Mouse (Mus musculus) midbrain, embryonic 12.5 days (tissue): ENCODE measurements around the gene Tubb3. TPM values are rescaled to one million over a fixed set of nuclear protein-coding genes. Genes with fewer than 3 reads are reported as not detected.
"Not testable (repeated sequence)": the region's sequence is repeated elsewhere in the genome, so short reads cannot be mapped to it uniquely, and the experiment has no call there.

Experiments
- ATAC-seq: fragments of 200-750 bp; cut with Nextera tagmentation; 2 replicates; pipeline ENCODE4 v1.8.0; 2017; ENCODE audit warnings: low read depth, moderate TSS enrichment, moderate library complexity; ENCODE audit not compliant: low FRiP score
- H3K27ac ChIP-seq: fragments of 300-500 bp; sonication (generic); replicated peaks from 2 replicates; pipeline ENCODE4 v1.5.1; 2016; ENCODE audit warnings: mild to moderate bottlenecking
- H3K27me3 ChIP-seq: fragments of 300-500 bp; sonication (generic); 2 replicates; pipeline ENCODE4 v1.6.1; 2016; ENCODE audit warnings: mild to moderate bottlenecking
- H3K36me3 ChIP-seq: fragments of 300-500 bp; sonication (generic); 2 replicates; pipeline ENCODE4 v1.6.1; 2016
- H3K4me1 ChIP-seq: fragments of 300-500 bp; sonication (generic); 2 replicates; pipeline ENCODE4 v1.6.1; 2016
- H3K4me2 ChIP-seq: fragments of 300-500 bp; sonication (generic); replicated peaks from 2 replicates; pipeline ENCODE4 v1.6.1; 2016; ENCODE audit warnings: mild to moderate bottlenecking, moderate library complexity
- H3K4me3 ChIP-seq: fragments of 300-500 bp; sonication (generic); 2 replicates; pipeline ENCODE4 v1.5.1; 2016; ENCODE audit warnings: mild to moderate bottlenecking
- H3K9ac ChIP-seq: fragments of 300-500 bp; sonication (generic); replicated peaks from 2 replicates; pipeline ENCODE4 v1.6.1; 2016; ENCODE audit warnings: mild to moderate bottlenecking, moderate library complexity
- H3K9me3 ChIP-seq: fragments of 300-500 bp; sonication (generic); 2 replicates; pipeline ENCODE4 v1.6.1; 2016; ENCODE audit warnings: mild to moderate bottlenecking
- WGBS: fragments of 180-500 bp; shearing (Covaris S2); methylation state at CpG from one replicate; pipeline ENCODE4 v1.1.7; 2016; 5-methylcytosine and 5-hydroxymethylcytosine counted together
- polyA plus RNA-seq: library from polyadenylated mRNA; unstranded; fragments of >200 nt; fragmentation: Nextera tagmentation; extraction: Ambion mirVana; gene quantifications from 2 replicates; pipeline ENCODE4 v1.2.1, GENCODE M21; 2016

Gene Tubb3
- polyA plus RNA-seq, 1 experiment from 2014 or later: 1,098 TPM

DNA sequence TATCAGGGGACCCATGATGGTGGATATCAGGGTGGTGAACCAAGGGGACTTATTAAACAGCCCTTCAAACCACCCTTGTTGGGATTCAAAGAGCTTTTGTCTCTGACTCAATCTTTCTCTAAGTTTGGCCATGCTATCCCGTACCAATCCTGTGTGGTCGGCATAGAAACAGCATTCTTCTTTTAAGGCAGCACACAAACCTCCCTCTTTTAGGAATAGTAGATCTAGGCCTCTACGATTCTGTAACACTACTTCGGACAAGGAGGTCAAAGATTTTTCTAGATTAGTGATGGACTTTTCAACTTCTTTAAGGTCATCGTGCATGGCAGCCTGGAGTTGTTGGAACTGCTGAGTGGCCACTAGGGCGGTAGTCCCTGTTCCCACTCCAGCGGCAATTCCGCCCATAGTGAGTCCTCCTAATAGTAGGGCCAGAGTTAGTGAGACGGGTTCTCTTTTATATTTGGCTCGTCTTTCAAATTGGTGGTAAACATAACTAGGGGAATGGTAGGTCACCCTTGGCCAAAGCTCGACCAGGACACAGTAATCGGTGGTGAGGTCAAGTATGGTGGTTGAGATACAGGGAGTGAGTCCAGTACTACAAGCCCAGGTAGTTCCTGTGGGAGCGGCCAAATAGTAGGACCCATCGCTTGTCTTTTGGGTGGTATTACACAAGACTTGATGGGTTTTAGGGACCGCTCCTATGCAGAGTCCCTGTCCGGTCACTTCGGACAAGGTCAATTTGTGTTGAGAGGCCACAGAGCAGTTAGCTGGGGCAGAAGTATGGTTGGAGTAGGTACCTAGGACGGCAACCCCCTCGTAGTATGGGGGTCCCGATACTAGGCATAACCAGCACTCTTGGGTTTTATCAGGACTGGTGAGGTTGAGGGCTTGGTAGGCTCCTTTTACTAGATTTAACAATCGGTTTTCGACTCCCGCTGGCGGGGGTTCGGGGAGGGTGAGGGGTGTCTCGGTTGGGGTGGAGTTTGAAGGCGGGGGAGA lies 15.6 kb downstream of the Tubb3 start:
- WGBS: 96% methylated on average over 27 of the region's 27 CpGs
- peaks cover 45% of the 10 kb centered on the region for H3K9me3 ChIP-seq
- peaks cover 6% of the 10 kb centered on the region; the same call in 1 of the 2 replicates for H3K4me1 ChIP-seq
- H3K4me3 ChIP-seq: no peak overlapping the region
- no peak overlapping the region for H3K27ac ChIP-seq
- H3K36me3 ChIP-seq: peaks cover 12% of the 10 kb centered on the region; the same call in 1 of the 2 replicates
- no peak overlapping the region for H3K9ac ChIP-seq
- no peak for ATAC-seq
- H3K4me2 ChIP-seq: no peak overlapping the region
- H3K27me3 ChIP-seq: no peaks in the 10 kb centered on the region

DNA sequence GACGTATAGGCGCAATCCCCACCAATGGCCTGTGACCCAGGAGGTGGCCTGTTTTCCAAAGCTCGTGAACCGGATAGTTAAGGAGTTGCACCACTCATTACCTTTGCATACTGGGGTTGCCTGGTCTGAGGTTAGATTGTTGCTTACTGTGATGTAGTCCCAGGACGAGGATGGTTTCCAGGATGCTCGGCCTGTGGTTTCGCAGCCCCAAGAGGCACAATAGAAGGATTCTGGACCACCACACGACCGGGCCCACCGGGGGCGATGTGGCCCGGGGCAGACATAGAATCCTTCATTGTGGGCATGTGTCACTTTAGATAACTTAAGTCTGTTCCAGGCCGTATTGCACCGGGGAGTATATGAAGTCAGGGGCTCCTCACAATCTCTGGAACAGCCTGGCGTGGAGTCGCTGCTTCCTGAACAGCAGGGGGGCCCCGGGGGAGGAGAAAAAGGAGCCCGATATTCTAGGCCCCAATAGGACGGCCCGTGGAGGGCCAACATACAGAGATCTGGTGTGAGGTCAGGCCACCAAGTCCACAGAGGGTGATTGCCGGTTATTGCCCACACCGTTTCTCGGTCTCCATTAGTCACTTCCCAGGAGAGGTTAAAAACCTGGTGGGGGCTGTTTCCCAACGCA lies 16.5 kb downstream of the Tubb3 start:
- ATAC-seq: no peak
- no peak overlapping the region for H3K27ac ChIP-seq
- peaks cover 53% of the 10 kb centered on the region for H3K9me3 ChIP-seq
- no peaks in the 10 kb centered on the region for H3K4me1 ChIP-seq
- 92% methylated on average over 24 of the region's 24 CpGs for WGBS
- no peak overlapping the region for H3K9ac ChIP-seq
- no peak overlapping the region for H3K4me2 ChIP-seq
- no peak overlapping the region for H3K4me3 ChIP-seq
- H3K36me3 ChIP-seq: 0 out of 2 replicates have a peak, but pooled peaks cover 5% of the 10 kb centered on the region
- H3K27me3 ChIP-seq: no peaks in the 10 kb centered on the region

DNA sequence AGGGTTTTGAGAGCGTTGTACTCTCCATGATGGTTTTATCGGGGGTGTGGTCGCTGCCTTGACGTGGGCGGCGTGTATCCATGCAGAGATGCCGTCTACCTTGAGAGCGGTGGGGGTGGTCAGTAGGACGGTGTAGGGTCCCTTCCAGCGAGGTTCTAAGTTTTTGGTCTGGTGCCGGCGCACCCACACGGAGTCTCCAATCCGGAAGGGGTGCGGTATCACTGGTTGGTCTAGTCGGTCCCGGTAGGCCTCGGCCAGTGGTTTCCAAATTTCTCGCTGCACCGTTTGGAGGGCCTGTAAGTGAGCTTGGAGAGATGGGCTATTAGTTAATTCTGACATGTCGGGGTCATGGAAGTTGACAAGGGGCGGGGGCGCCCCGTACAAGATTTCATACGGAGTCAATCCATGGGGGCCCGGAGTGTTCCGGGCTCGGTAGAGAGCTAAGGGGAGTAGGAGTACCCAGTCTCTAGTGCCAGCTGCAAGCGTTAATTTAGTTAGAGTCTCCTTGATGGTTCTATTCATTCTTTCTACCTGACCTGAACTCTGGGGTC lies 17.2 kb downstream of the Tubb3 start:
- peaks cover 57% of the 10 kb centered on the region for H3K9me3 ChIP-seq
- ATAC-seq: no peak
- no peak overlapping the region for H3K9ac ChIP-seq
- H3K4me2 ChIP-seq: no peak overlapping the region
- no peak overlapping the region for H3K27ac ChIP-seq
- WGBS: 98% methylated on average over 29 of the region's 29 CpGs
- no peak overlapping the region for H3K4me3 ChIP-seq
- no peaks in the 10 kb centered on the region for H3K4me1 ChIP-seq
- H3K27me3 ChIP-seq: no peaks in the 10 kb centered on the region
- H3K36me3 ChIP-seq: 0 out of 2 replicates have a peak, but pooled peaks cover under 1% of the 10 kb centered on the region

DNA sequence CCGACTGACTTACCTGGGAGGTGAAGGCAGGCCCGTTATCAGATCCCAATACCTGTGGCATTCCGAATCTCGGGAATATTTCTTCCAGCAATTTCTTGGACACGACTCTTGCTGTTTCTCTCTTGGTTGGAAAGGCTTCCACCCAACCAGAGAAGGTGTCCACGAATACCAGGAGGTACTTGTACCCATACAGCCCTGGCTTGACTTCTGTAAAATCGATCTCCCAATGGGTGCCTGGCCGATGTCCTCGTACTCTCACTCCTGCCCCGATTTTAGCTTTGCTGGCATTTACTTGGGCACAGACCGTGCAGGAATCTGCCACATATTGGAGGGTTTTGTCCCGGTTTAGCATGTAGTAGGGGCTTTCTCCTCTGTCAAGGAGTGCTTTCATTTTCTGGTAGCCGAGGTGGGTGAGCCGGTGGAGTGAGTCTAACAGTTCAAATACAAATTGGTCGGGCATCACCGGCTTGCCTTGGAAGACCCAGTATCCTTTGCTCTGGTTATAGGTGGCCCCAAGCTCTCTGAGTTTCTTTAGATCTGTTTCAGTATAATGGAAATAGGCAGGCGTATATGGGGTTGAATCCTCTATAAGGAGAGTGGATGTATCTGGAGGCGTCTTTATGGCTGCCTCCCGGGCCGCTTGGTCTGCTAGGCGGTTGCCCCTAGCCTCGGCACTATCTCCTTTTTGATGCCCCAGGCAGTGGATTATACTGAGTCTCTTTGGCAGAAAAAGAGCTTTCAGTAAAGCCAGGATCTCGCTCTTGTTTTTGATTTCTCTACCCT lies 17.9 kb downstream of the Tubb3 start:
- Histone ChIP-seq H3K36me3 (no peaks in the 10 kb centered on the region), H3K4me1 (no peaks in the 10 kb centered on the region), H3K27me3 (no peaks in the 10 kb centered on the region), H3K4me3 (no peak overlapping the region), H3K9me3 (peaks cover 59% of the 10 kb centered on the region), H3K27ac (no peak overlapping the region), H3K4me2 (no peak overlapping the region), H3K9ac (no peak overlapping the region)
- ATAC-seq: no peak
- 93% methylated on average over 23 of the region's 23 CpGs for WGBS

DNA sequence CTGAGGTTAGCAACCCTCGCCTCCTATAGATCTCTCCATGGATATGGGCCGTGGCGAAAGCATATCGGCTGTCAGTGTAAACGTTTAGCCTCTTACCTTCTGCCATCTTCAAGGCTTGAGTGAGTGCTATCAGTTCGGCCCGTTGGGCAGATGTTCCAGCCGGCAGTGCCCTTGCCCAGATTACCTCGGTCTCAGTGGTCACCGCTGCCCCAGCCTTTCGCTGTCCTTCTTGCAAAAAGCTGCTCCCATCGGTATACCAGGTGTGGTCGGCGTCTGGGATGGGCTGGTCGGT lies 18.4 kb downstream of the Tubb3 start:
- not testable (repeated sequence) for H3K4me1 ChIP-seq, H3K4me3 ChIP-seq, ATAC-seq, H3K36me3 ChIP-seq, H3K27me3 ChIP-seq, H3K9ac ChIP-seq, H3K4me2 ChIP-seq, H3K27ac ChIP-seq
- peaks cover 59% of the 10 kb centered on the region for H3K9me3 ChIP-seq
- 97% methylated on average over 15 of the region's 15 CpGs for WGBS

DNA sequence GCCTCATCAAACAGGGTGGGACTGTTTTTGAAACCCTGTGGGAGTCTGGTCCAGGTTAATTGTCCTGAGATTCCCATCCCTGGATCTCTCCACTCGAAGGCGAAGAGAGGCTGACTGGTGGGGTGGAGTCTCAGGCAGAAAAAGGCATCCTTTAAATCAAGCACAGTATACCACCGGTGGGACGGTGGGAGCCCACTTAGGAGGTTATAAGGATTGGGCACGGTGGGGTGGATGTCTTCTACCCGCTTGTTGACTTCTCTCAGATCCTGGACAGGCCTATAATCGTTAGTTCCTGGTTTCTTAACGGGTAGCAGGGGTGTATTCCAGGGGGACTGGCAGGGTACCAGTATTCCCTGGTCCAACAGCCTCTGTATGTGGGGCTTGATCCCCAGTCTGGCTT lies 19.7 kb downstream of the Tubb3 start:
- peaks cover 63% of the 10 kb centered on the region for H3K9me3 ChIP-seq
- H3K4me3 ChIP-seq, ATAC-seq, H3K4me1 ChIP-seq, H3K27me3 ChIP-seq, H3K36me3 ChIP-seq, H3K9ac ChIP-seq, H3K4me2 ChIP-seq, H3K27ac ChIP-seq: not testable (repeated sequence)
- 93% methylated on average over 8 of the region's 8 CpGs for WGBS

DNA sequence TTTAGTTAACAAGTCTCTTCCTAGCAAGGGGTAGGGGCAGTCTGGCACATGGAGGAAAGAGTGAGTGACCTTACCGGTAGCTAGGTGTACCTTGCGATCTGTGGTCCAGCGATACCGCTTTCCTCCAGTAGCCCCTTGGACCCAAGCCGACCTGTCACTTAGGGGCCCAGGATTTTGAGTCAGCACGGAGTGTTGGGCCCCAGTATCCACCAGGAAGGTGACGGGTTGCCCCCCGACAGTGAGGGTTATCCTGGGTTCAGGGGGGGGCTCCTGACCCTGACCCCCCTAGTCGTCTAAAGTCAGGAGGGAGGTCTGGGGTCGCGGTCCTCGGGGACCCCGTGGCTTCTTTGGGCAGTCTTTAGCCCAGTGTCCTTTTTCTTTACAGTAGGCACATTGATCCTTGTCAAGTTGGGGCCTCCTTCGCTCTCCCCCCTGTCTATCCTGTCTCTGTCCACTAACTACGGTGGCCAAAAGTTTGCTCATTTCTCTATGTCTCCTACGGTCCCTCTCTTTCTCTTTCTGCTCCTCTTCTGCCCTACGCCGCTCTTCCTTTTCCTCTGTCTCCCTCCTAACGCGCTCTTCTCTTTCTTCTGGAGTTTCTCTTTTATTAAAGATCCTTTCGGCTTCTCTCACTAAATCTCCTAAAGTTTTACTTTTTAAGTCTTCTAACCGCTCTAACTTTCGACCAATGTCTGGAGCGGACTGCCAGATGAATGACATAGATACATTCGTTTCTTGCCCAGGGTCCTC lies 20.6 kb downstream of the Tubb3 start:
- H3K36me3 ChIP-seq: no peaks in the 10 kb centered on the region
- no peaks in the 10 kb centered on the region for H3K4me1 ChIP-seq
- no peak overlapping the region for H3K4me2 ChIP-seq
- H3K9me3 ChIP-seq: peaks cover 58% of the 10 kb centered on the region
- ATAC-seq: no peak
- no peak overlapping the region for H3K27ac ChIP-seq
- H3K9ac ChIP-seq: no peak overlapping the region
- WGBS: 98% methylated on average over 25 of the region's 25 CpGs
- H3K27me3 ChIP-seq: no peaks in the 10 kb centered on the region
- no peak overlapping the region for H3K4me3 ChIP-seq

DNA sequence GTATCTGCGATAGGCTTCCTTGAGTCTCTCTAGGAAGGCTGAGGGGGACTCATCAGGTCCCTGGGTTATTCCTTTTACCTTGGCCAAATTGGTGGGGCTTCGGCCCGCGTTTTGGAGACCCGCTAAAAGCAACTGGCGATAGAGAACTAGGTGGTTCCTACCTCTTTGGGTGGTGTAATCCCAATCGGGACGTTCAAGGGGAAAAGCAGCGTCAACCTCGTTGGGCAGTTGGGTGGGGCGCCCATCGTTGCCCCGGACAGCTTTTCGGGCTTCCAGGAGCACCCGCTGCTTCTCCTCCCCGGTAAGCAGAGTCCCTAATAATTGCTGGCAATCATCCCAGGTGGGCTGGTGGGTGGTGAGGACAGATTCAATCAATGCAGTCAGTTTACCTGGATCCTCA lies 21.2 kb downstream of the Tubb3 start:
- WGBS: 94% methylated on average over 16 of the region's 16 CpGs
- Histone ChIP-seq H3K4me3 (no peak overlapping the region), H3K9me3 (peaks cover 52% of the 10 kb centered on the region), H3K36me3 (no peaks in the 10 kb centered on the region), H3K4me2 (no peak overlapping the region), H3K4me1 (no peaks in the 10 kb centered on the region), H3K27ac (no peak overlapping the region), H3K27me3 (no peaks in the 10 kb centered on the region), H3K9ac (no peak overlapping the region)
- ATAC-seq: no peak

DNA sequence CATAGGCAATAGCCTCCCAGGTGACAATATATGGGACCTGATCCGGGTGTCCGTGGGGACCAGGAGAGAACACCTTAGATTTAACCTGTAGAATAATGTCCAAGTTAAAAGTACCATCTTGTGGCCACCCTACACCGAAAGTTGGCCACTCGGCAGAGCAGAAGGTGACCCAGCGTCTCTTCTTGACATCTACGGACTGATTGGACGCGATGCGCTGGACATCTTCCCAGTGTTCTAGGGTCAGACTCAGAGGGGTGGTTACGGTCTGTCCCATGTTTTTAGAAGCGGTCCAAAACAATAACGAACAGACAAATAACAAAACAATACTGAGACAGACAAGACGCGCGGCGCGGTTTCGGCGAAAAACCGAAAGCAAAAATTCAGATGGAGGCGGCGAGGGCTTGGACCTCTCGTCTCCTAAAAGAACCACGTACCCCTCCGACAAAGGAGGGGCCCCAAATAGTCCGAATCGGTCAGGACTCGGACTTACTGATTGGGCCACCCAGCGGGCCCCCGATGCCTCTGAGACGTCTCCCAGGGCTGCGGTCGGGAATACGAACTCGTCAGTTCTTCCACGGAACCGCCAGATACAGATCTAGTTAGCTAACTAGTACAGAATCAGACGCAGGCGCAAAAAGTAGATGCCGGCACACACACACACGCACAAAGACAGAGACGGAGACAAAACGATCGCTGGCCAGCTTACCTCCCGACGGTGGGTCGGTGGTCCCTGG lies 22.2 kb downstream of the Tubb3 start:
- H3K27ac ChIP-seq, H3K9ac ChIP-seq, H3K36me3 ChIP-seq, H3K27me3 ChIP-seq, H3K4me1 ChIP-seq, H3K4me3 ChIP-seq, H3K4me2 ChIP-seq, ATAC-seq: not testable (repeated sequence)
- H3K9me3 ChIP-seq: peaks cover 41% of the 10 kb centered on the region
- 96% methylated on average over 47 of the region's 47 CpGs for WGBS

DNA sequence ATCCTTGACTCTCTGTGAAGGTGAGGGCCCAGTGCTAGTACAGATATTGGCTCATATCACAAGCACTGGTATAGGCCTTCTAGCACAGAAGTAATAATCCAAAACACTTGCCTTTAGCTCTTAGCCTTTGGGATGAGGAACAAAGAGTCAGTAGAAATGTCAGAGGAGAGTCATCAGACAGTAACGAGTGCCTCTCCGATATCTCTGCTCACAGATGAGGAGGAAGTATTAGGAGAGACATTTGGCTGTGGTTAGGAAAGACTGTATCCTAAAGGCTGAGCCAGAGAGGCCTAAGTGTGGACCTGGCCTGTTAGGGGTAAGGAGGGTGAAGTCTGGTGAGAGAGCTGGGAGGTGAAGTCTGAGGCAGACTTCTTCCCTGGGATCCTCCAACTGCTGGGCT lies 30.6 kb downstream of the Tubb3 start:
- no peaks in the 10 kb centered on the region for H3K9me3 ChIP-seq
- no peak for ATAC-seq
- no peak overlapping the region for H3K27ac ChIP-seq
- 96% methylated on average over 2 of the region's 2 CpGs for WGBS
- no peaks in the 10 kb centered on the region for H3K36me3 ChIP-seq
- H3K4me1 ChIP-seq: peaks cover 11% of the 10 kb centered on the region
- H3K4me2 ChIP-seq: no peak overlapping the region
- no peak overlapping the region for H3K9ac ChIP-seq
- H3K27me3 ChIP-seq: no peaks in the 10 kb centered on the region
- H3K4me3 ChIP-seq: no peak overlapping the region

DNA sequence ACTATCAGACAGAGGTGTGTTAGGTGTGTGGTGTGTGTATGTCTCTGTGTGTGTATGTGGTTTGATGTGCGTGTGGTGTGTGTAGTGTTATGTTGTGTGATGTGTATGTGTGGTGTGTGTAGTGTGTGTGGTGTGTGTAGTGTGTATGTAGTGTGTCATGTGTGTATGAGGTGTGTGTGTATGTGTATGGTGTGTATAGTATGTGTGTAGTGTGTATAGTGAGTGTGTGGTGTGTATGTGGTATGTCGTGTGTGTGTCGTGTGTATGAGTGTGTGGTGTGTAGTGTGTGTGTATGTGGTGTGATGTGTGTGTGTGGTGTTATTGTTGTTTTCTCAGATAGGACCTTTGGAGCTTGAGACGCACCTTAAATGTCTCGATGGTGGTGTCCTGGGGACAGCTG lies 31.1 kb downstream of the Tubb3 start:
- no peaks in the 10 kb centered on the region for H3K36me3 ChIP-seq
- H3K4me3 ChIP-seq: peak overlapping the region; percentile 73; the same call in 1 of the 2 replicates
- H3K4me1 ChIP-seq: peaks cover 11% of the 10 kb centered on the region
- no peak overlapping the region for H3K27ac ChIP-seq
- no peaks in the 10 kb centered on the region for H3K9me3 ChIP-seq
- H3K9ac ChIP-seq: no peak overlapping the region
- peak overlapping the region; percentile 70 for H3K4me2 ChIP-seq
- no peaks in the 10 kb centered on the region for H3K27me3 ChIP-seq
- ATAC-seq: peak; percentile 23; the same call in 1 of the 2 replicates
- 78% methylated on average over 5 of the region's 5 CpGs for WGBS
